Mouse (Mus musculus) urinary bladder, postnatal 25 days (tissue): Measurements from ENCODE around the gene Rita1.

Experiments
- DNase-seq: peaks from one replicate; pipeline ENCODE4 v3.0.0; 2022; ENCODE audit warnings: low spot score

Rita1 gene

DNA sequence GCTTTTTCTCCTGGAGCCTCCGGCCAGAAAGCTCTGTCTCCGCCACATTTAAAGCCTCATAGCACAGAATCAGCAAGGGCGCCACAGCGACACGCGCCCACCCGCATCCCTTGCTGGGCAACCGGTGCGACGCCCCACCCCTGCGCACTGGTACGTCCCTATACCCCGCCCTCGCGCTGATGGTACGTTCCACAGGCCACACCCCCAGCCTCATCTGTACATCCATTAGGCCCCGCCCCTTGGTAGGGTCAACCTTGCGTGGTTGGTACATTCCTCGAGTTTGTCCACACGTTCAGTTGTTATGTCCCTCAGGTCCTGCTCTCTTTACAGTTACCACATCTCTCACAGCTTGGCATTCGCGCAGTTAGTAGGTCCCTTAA lies at the start of gene Rita1, which contains the start of gene Ddx54:
Gene Rita1 (minus strand): TSS at position 148 of the 380 bp plus-strand sequence.
Gene Ddx54 (plus strand): TSS at position 298 of the 380 bp plus-strand sequence.
- DNase-seq = peak; percentile 96

DNA sequence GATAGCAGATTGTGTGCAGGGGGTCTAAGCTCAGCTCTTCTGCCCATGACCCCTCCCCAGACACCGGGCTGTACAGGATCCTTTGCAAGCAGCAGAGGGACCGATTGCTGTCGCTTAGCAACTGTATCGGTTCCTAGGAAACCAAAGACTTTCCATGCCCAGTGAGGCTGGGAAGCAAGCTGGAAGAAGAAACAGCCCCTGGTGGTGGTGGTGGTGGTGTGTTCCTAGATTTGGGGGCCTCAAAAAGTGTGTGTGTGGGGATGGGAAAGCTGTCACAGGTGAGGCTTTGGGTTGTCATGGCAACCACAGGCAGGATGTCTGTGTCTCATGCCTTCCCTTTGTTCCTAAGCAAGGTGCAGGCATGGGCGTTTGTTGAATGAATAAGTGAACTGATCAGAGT lies 48.4 kb upstream of the Rita1 start:
- no peak for DNase-seq

GRCm38 (mm10) chr5:120656281-120656751 lies 43.9 kb upstream of the Rita1 start:
- DNase-seq = no peak

DNA sequence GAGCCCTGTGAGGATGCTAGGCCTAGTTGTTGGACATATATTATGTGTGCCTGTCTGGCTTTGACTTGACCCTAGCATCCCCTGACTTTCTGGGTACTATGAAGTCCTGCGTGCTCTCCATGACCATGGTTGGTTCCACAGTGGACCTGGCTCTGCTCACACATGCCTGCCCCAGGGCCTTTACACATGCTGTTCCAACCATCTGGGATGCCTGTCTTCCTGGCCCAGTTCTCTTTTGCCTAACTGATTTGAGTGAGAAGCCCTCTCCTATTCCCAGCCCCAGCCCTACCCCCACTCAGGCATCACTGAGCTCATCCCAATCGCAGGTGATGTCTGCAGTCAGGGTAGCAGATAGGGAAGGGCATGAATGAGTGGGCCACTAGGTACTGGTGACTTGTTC lies 41.5 kb upstream of the Rita1 start:
- no peak for DNase-seq

DNA sequence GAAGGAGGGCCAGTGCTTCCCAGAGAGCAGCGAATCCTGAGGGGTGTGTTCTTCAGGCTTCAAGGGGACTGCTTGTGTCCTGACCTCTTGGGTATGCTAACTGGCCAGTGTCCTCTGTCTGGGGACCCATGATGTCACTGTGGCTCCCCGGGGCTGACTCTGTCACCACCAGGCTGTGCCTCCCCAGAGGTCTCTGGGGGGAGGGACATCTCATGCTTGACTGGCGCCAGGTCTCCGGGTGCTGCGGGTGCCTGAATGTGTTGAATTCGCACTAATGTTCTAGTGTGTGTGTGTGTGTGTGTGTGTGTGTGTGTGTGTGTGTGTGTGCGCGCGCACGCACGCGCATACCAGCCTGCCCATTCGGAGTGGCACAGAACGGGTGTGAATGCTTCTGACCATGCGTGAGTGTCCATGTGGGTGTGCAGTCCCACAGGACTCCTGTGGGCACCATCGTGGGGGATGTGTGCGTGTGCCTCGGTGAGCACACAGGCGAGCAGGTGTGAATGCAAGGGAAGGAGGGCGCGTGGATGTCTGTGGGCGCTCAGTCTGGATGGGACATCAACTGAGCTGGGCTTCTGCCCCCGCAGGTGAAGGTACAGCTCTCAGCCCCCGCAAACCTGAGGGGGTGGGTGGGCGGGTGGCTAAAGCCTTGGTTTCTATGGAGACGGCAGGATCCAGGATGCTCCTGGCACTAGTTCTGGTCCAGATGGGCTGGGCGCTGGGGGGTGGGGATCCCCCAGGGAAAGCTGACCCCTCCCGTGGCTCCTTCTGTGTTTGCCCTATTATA lies 40.7 kb upstream of the Rita1 start:
- DNase-seq = no peak

- no peak for DNase-seq
Measured at GRCm38 (mm10) chr5:120651230-120651629, 38.8 kb upstream of the Rita1 start.

DNA sequence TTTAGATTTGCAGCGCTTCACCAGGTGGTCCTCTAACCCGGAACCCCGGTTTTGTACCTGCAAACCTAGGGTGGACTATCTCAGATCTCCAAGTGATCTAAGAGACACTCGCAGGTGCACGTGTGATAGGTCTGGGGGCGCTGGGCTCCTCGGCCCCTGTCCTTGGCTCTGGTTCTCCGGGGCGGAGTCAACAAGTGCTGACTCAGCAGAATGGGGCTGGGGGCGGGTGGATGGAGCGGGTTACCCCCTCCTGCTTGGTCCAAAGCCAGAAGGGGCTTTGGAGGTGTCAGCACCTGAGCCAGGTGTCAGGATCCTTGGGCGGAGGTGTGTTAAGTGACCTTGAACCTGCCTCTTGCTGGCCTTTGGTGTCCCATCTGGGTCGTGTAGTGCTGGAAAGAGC lies 37.5 kb upstream of the Rita1 start:
- no peak for DNase-seq

- DNase-seq = no peak
Measured at GRCm38 (mm10) chr5:120649374-120649933, 37.1 kb upstream of the Rita1 start.

DNA sequence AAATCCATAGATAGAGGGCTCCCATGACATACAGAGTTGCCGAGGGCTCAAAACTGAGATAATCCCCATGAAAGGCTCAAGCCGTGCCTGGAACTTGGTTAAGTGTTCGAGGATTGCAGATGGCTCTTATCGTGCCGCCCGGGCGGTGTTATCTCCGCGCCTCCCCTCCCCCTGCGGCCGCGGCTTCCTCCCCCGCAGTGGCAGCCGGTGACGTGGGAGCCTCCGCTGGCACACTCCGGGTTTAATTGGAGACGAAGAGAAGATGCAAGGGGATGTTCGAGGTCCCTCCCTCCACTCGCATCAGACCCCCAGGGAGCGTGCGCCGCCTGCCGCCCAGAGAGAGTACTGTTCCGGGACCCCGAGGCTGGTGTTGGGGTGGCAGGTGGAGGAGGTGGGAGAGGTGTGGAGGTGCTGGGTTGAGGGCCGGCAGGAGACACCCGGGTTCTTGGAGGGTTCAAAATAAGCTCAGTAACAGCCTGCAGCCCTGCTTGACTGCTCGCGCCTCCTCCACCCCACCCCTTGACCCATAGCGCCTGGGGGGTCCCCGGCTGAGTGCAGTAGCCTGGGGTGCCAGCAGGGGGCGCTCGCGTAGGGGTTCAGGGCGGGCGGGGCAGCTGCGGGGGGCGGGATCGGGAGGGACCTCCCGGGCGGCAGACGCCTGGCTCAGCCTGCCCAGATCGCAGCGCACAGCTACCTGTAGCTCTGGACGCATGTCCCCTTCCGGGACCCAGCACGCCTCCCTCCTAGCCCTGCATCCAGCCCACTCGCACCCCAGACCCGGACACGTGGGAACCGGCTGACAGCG lies 36.4 kb upstream of the Rita1 start, which contains the start of gene Rasal1:
Gene Rasal1 (plus strand): TSS at position 244 of the 805 bp plus-strand sequence.
- DNase-seq = no peak

GRCm38 (mm10) chr5:120647814-120648491 lies 35.6 kb upstream of the Rita1 start:
- DNase-seq = no peak

DNA sequence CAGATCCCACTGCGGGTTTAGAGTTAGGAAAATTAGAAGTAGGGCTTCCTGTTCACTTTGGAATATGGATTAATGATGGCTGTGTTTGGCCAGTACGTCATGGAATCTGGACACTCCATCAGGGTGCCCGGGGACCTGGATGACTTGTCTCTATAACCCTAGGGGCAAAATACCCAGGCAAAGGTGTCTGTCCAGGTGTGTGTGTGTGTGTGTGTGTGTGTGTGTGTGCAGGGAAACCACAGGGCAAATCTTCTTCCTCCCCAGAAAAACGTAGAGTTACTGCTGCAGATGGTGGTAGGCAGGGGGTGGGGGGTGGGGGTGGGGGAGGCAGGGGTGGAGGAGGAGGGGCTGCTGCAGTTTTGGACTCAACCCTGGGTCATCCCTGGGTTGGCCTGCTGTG lies 35.0 kb upstream of the Rita1 start:
- no peak for DNase-seq

GRCm38 (mm10) chr5:120645851-120646250 lies 33.5 kb upstream of the Rita1 start:
- no peak for DNase-seq

DNA sequence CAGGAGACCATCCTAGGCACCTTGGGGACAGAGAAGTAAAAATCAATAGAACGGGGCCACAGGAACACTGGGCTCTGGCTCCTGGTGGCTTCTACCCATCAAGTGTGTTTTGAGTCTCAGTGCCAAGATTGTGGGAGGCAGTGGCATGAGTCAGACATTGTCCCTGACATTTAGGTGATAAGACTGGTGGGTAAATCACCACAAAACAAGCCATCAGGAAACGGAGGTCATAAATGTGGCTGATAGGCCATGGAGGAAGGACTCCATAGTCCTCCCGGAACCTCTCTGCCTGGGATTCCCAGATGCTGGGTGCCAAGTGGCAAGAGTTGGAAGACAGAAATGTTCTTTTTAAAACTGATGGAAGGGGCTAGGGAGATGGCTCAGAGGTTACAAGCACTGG lies 31.8 kb upstream of the Rita1 start:
- no peak for DNase-seq

DNA sequence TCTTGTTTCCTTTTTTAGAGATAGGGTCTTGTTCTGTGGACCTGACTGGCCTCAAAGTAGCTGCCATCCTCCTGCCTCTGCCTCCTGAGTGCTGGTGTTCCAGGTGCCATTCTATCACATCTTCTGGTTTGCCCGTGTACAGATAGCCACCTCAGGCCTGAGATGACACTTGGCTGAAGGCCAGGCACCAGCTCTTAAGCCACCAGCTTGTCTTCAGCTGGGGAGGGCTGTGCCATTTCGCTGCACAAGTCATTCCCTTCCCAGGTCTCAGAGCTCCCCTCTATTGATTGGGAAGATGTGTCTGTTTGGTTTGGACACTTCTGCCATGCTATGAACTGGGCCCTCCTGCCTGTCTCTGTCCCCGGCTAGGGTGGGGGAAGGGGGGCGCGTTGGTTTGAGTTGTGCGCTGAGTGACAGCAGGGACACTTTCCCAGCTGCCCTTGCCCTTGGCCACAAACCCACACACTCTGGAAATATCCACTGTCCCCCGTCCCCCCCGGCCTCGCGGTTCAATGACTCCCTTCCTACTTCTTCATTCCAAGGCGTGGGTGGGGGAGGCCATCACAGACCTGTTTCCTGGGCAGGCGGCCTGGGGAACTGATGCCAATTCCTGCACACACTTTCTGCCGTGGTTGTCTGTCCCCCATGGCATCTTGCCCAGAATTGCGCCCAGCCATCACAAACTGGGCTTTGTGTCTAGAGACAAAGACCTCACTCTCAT lies 31.1 kb upstream of the Rita1 start:
- no peak for DNase-seq

DNA sequence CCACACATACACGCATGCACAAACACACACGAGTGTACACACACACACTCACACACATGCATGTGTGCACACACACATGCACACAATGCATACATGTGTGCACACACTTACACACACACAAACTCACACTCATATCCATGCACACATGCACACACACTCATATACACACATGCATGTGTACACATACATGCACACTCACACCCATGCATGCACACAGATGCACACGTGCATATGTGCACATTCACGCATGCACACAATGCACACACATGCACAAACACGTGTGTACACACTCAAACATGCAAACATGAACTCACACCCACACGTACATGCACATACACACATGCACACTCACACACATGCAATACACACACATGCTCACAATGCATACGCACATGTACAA lies 27.7 kb upstream of the Rita1 start:
- no peak for DNase-seq

DNA sequence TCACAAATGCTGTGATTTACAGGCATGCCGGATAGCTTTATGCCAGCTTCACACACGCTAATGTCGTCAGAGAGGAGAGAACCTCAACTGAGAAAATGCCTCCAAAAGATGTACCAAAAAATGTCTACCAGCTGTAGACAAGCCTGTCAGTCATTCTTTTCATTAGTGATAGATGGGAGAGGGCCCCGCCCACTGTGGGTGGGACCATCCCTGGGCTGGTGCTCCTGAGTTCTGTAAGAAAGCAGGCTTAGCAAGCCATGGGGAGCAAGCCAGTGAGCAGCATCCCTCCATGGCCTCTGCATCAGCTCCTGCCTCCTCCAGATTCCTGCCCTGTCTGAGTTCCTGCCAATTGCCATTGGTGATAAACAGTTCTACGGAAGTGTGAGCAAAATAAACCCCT lies 23.2 kb upstream of the Rita1 start:
- DNase-seq = no peak

DNA sequence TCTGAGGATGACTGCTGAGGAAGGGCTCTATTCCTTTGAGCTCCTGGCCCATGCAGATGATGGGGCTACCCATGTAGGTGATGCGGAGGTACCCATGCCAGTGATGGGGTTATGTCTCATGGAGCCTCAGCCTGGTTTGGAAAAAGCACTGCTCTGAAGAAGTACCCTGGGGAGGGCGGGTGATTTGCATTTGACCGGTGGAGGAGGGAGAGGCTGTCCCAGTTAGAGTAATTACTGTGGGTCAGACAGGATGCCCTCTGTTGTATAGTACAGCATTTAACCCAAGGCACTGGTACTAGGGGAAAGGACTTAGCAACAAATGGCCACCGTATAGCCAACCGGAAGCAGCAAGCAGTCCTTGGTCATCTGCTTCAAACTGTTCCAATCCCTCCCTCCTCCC lies 22.5 kb upstream of the Rita1 start:
- no peak for DNase-seq

DNA sequence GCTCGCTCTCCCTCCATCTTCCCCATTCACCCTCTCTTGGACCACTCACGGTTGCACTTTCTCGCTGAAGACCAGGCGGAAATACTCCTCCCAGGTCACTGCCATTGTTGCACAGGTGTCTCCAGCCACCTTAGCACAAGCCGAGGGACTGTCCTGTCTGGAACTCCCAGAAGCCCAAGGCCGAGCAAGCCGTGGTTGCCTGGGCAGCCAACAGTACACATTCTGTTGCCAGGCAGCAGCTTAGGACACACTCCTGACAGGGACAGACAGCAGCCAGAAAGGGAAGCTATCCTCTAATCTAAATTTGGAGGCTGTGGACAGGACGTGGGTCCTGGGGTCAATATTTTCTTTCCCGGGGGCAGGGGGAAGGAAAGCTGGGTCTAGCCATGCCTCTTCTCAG lies 21.7 kb upstream of the Rita1 start, which contains the start of gene Cfap73:
Gene Cfap73 (minus strand): TSS at position 105 of the 400 bp plus-strand sequence.
- DNase-seq = no peak

DNA sequence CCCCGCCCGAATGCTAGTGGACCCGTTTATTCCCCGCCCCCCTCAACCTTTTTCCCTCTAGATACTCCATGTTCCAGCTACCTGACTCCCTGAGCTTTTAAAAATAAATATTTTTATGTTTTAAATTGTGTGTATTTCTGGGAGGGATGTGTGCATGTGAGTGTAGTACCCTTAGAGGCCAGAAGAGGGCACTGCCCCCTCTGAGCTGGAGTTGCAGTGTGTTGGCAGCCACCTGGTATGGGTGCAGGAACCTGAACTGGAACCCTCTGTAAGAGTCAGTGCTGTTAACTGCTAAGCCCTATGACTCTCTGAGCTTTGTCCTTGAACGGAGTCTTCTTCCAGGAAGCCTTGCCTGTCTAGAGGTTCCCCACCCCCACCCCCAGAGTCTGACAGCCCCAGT lies 19.5 kb upstream of the Rita1 start:
- DNase-seq = no peak

DNA sequence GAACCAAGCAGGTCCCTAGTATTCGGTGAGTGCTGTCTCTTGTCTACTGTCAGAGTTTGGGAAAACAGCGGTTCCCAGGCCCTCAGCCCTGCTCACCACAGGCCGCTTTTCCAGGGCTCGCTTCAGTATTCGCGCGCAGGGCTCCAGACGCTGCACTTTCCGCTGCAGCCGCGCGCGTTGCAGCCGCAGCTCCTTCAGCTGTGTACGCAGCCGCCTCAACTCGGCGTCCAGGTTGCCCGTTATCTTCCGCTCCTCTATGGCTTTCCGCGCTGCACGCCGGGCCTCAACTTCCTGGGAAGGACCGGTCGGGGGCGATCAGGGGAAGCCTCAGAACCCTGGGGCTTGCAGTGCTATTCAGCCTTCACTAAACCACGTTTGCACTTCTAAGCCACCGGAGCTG lies 18.7 kb upstream of the Rita1 start:
- DNase-seq = no peak

DNA sequence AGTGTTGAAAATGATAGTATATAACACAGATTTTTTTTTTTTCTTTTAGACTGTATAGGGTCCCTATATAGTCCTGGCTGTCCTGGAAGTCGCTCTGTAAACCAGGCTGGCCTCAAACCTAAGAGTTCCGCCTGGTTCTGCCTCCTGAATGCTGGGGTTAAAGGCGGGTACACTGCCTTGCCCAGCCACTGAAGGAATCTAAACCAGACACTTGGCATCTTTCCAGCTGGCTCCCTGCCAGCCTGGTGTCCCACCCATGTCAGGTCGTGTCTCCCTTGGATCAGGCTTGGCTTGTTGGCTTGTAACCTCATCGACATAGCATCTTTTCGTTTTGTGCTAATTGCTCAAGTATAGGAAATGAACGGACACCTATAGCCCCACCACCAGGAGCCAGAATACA lies 16.2 kb upstream of the Rita1 start:
- no peak for DNase-seq
